Mouse (Mus musculus) forebrain, embryonic 12.5 days (tissue): ENCODE results near the gene Fermt3. TPM values are rescaled to one million over a fixed set of nuclear protein-coding genes. Genes with fewer than 3 reads are reported as not detected.
A peak's percentile ranks its signal among the peaks of the same experiment; 100 is the strongest.

Source experiments
- ATAC-seq: fragments of 200-750 bp; cut with Nextera tagmentation; 2 replicates; pipeline ENCODE4 v1.8.0; 2017; ENCODE audit warnings: moderate TSS enrichment; ENCODE audit not compliant: low FRiP score
- H3K27ac ChIP-seq: fragments of 300-500 bp; sonication (generic); 2 replicates; pipeline ENCODE4 v1.5.1; 2016; ENCODE audit warnings: mild to moderate bottlenecking
- H3K27me3 ChIP-seq: fragments of 300-500 bp; sonication (generic); 2 replicates; pipeline ENCODE4 v1.6.1; 2016; ENCODE audit warnings: mild to moderate bottlenecking
- H3K36me3 ChIP-seq: fragments of 300-500 bp; sonication (generic); replicated peaks from 2 replicates; pipeline ENCODE4 v1.6.1; 2016; ENCODE audit warnings: mild to moderate bottlenecking
- H3K4me1 ChIP-seq: fragments of 300-500 bp; sonication (generic); 2 replicates; pipeline ENCODE4 v1.6.1; 2016
- H3K4me2 ChIP-seq: fragments of 300-500 bp; sonication (generic); 2 replicates; pipeline ENCODE4 v1.6.1; 2016; ENCODE audit warnings: mild to moderate bottlenecking, moderate library complexity
- H3K4me3 ChIP-seq: fragments of 300-500 bp; sonication (generic); replicated peaks from 2 replicates; pipeline ENCODE4 v1.5.1; 2016; ENCODE audit warnings: mild to moderate bottlenecking
- H3K9ac ChIP-seq: fragments of 300-500 bp; sonication (generic); 2 replicates; pipeline ENCODE4 v1.6.1; 2016; ENCODE audit warnings: mild to moderate bottlenecking
- H3K9me3 ChIP-seq: fragments of 300-500 bp; sonication (generic); 2 replicates; pipeline ENCODE4 v1.6.1; 2016
- WGBS: fragments of 180-500 bp; shearing (Covaris S2); methylation state at CpG from one replicate; pipeline ENCODE4 v1.1.7; 2016; 5-methylcytosine and 5-hydroxymethylcytosine counted together
- polyA plus RNA-seq: library from polyadenylated mRNA; unstranded; fragments of >200 nt; fragmentation: Nextera tagmentation; extraction: Ambion mirVana; gene quantifications from 2 replicates; pipeline ENCODE4 v1.2.1, GENCODE M21; 2016

Gene Fermt3
- polyA plus RNA-seq, 1 experiment from 2014 or later, result 5.1 TPM

- H3K9ac ChIP-seq, result peak overlapping the region; percentile 96
- peaks cover 24% of the 10 kb centered on the region for H3K36me3 ChIP-seq
- WGBS, result 84% methylated on average over 10 of the region's 10 CpGs
- H3K4me2 ChIP-seq, result peak overlapping the region; percentile 96
- no peaks in the 10 kb centered on the region for H3K9me3 ChIP-seq
- H3K4me1 ChIP-seq, result peaks cover 32% of the 10 kb centered on the region
- peak overlapping the region; percentile 84 for H3K4me3 ChIP-seq
- no peaks in the 10 kb centered on the region for H3K27me3 ChIP-seq
- ATAC-seq, result no peak
- H3K27ac ChIP-seq, result no peak overlapping the region
These were observed 33.1 kb downstream of the Fermt3 start for GRCm38 (mm10) chr19:6985951-6986708.

DNA sequence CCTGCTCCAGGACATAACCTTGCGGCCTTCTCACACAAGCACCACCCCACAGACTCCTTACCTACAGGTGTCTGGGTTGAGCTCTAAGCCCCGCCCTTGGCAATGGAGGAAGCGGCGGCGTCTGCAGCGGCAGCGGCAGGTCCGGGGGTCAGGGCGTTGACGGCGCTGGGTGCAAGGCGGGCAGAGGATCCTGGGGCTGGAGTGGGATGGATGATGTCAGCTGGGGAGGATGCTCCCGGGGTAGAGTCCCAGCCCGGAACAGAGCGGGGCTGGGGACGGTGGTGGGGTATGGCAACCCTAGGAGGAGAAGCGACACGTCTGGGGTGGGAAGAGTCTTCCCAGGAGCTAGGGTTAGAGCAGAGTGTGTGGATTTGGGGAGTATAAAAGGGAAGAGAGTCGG, 34.0 kb downstream of the Fermt3 start:
- no peak overlapping the region for H3K4me3 ChIP-seq
- no peak overlapping the region for H3K4me2 ChIP-seq
- no peaks in the 10 kb centered on the region for H3K9me3 ChIP-seq
- peaks cover 37% of the 10 kb centered on the region for H3K4me1 ChIP-seq
- H3K27ac ChIP-seq, result no peak overlapping the region
- ATAC-seq, result no peak
- H3K27me3 ChIP-seq, result no peaks in the 10 kb centered on the region
- H3K9ac ChIP-seq, result no peak overlapping the region
- 89% methylated on average over 19 of the region's 19 CpGs for WGBS
- H3K36me3 ChIP-seq, result peaks cover 24% of the 10 kb centered on the region

- no peak for ATAC-seq
- no peak overlapping the region for H3K4me3 ChIP-seq
- no peaks in the 10 kb centered on the region for H3K27me3 ChIP-seq
- H3K9me3 ChIP-seq, result no peaks in the 10 kb centered on the region
- H3K4me1 ChIP-seq, result peaks cover 47% of the 10 kb centered on the region
- 22% methylated on average over 5 of the region's 5 CpGs for WGBS
- H3K36me3 ChIP-seq, result peaks cover 20% of the 10 kb centered on the region
- 0 out of 2 replicates have a peak overlapping the region, but pooled peaks have one; percentile 36 for H3K27ac ChIP-seq
- no peak overlapping the region for H3K9ac ChIP-seq
- no peak overlapping the region for H3K4me2 ChIP-seq
These were observed 35.6 kb downstream of the Fermt3 start for GRCm38 (mm10) chr19:6983621-6984020.

DNA sequence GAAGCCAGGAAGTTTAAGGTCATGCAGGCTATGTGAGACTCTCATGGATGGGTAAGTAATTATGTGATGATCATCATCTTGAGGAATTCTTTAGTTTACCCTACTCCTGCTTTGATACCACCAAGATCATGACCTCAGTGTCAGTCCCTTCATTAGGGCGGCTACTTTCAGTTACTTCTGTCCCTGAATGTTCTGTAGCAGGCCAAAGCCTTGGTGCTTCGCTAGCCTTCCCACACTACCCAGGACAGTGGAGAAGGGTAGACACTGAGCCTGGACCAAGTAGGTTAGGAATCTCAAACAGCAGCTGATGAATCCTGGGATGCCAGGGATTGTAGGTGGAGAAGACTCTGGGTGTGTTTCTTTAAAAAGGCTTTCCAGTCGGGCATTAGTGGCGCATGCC, 37.8 kb downstream of the Fermt3 start:
- Histone ChIP-seq H3K27ac (no peak overlapping the region), H3K9me3 (no peaks in the 10 kb centered on the region), H3K4me1 (peaks cover 52% of the 10 kb centered on the region), H3K4me3 (no peak overlapping the region), H3K4me2 (peak overlapping the region; percentile 64; the same call in 1 of the 2 replicates), H3K9ac (no peak overlapping the region), H3K27me3 (no peaks in the 10 kb centered on the region), H3K36me3 (peaks cover 40% of the 10 kb centered on the region)
- no peak for ATAC-seq
- 87% methylated on average over 4 of the region's 4 CpGs for whole genome bisulfite sequencing

DNA sequence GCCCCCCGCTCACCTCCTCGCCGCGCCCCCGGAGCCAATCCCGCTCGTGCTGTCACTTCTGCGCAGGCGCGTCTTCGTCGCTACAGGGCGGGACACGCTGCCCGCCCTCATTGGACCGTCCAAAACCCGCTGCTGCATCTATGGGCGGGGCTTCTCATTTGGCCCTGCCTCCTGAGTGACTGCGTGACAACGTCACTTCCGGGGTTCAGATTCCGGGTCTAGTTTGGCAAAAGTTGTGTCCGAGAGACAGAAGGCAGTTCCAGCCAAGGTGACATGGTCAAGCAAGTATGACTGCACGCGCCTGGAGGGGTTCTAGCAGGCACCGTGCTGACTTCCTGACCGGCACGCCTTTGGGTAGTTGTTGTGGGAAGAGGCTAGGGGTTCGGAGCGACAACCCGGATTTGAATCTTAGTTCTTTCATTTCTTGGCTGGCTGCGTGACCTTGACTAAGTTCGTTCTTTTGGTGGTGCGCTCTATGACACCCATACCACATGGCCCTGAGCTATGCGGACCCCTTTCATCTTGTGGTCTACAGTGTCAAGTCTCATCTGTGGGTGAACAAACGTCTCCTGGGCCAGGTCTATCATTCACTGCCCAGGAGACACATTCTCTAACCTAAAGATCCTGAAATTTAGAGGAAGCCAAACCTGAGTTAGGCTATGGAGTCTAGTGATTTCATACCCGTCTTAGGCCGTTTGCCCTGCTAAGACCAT, 38.7 kb downstream of the Fermt3 start, which contains the start of gene Fkbp2:
Gene Fkbp2 (minus strand): TSS at position 121 of the 713 bp plus-strand sequence.
- peaks cover 41% of the 10 kb centered on the region for H3K36me3 ChIP-seq
- H3K4me3 ChIP-seq, result peak within 1 kb of the TSS; percentile 60
- H3K27me3 ChIP-seq, result no peaks in the 10 kb centered on the region
- H3K4me2 ChIP-seq, result peak within 1 kb of the TSS; percentile 64
- 2% methylated on average over 38 of the region's 38 CpGs for WGBS
- H3K9me3 ChIP-seq, result no peaks in the 10 kb centered on the region
- H3K4me1 ChIP-seq, result peaks cover 53% of the 10 kb centered on the region
- peak; percentile 91 for ATAC-seq
- peak within 1 kb of the TSS; percentile 68 for H3K9ac ChIP-seq
- peak within 1 kb of the TSS; percentile 94 for H3K27ac ChIP-seq

DNA sequence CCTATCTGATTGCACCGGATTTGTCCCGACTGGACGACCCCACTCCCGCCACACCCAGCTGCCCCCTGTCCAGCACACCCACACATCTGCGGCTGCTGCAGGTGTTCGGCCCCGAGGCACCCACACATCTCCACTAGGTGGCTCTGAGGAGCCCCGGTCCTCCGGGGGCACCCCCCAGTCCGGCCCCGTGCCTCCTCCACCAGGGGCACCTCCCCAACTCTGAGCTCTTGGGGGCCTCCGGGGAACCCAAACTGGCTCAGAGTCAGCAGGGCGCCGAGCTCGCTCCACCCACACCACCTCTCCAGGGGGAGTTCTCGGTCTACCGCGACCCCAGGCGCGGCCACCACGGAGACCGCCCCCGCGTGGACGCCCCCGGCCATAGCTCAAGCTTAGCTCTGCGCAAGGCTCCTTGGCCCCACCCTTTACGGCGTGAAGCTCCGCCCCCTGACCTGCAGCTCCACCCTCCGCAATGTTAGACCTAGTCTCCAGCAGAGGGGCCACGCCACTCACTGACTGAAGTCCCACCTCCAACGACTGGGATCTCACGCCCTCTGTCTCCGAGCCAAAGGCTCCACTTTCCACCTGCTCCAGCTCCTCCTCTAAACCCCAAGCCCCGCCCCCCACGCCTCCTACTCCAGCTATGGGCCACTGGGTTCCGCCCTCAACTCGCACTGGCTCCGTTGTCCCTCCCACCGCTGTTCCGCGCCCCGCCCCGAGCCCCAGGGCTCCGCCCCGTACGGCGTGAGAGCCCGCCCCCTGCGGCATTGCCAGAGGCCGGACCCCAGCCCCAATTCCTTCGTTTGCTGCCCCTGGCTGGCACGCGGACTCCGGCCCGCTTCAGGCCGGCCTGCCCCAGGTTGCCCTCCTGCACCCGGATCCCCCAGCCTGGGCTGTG, 39.5 kb downstream of the Fermt3 start:
- H3K4me1 ChIP-seq, result peaks cover 53% of the 10 kb centered on the region
- under 1% methylated on average over 59 of the region's 59 CpGs for WGBS
- peaks cover 33% of the 10 kb centered on the region for H3K36me3 ChIP-seq
- H3K27me3 ChIP-seq, result no peaks in the 10 kb centered on the region
- no peaks in the 10 kb centered on the region for H3K9me3 ChIP-seq
- H3K4me3 ChIP-seq, result peak overlapping the region; percentile 60
- peak; percentile 90 for ATAC-seq
- peak overlapping the region; percentile 64 for H3K4me2 ChIP-seq
- H3K9ac ChIP-seq, result peak overlapping the region; percentile 68
- H3K27ac ChIP-seq, result peak overlapping the region; percentile 94

- 15% methylated on average over 11 of the region's 11 CpGs for WGBS
- Histone ChIP-seq H3K9ac (peak overlapping the region; percentile 59), H3K27ac (peak overlapping the region; percentile 94), H3K9me3 (no peaks in the 10 kb centered on the region), H3K4me2 (peak overlapping the region; percentile 64), H3K4me3 (peak overlapping the region; percentile 60), H3K36me3 (peaks cover 31% of the 10 kb centered on the region), H3K4me1 (peaks cover 53% of the 10 kb centered on the region), H3K27me3 (no peaks in the 10 kb centered on the region)
- ATAC-seq, result no peak
These were observed 40.2 kb downstream of the Fermt3 start for GRCm38 (mm10) chr19:6979001-6979479.

- ATAC-seq, result no peak
- Histone ChIP-seq H3K36me3 (peaks cover 31% of the 10 kb centered on the region), H3K9ac (peak overlapping the region; percentile 59; the same call in 1 of the 2 replicates), H3K27me3 (no peaks in the 10 kb centered on the region), H3K4me3 (peak overlapping the region; percentile 60), H3K4me2 (peak overlapping the region; percentile 64), H3K4me1 (peaks cover 54% of the 10 kb centered on the region), H3K27ac (peak overlapping the region; percentile 94), H3K9me3 (no peaks in the 10 kb centered on the region)
- 60% methylated on average over 3 of the region's 3 CpGs for WGBS
These were observed 40.7 kb downstream of the Fermt3 start for GRCm38 (mm10) chr19:6978639-6978974.

DNA sequence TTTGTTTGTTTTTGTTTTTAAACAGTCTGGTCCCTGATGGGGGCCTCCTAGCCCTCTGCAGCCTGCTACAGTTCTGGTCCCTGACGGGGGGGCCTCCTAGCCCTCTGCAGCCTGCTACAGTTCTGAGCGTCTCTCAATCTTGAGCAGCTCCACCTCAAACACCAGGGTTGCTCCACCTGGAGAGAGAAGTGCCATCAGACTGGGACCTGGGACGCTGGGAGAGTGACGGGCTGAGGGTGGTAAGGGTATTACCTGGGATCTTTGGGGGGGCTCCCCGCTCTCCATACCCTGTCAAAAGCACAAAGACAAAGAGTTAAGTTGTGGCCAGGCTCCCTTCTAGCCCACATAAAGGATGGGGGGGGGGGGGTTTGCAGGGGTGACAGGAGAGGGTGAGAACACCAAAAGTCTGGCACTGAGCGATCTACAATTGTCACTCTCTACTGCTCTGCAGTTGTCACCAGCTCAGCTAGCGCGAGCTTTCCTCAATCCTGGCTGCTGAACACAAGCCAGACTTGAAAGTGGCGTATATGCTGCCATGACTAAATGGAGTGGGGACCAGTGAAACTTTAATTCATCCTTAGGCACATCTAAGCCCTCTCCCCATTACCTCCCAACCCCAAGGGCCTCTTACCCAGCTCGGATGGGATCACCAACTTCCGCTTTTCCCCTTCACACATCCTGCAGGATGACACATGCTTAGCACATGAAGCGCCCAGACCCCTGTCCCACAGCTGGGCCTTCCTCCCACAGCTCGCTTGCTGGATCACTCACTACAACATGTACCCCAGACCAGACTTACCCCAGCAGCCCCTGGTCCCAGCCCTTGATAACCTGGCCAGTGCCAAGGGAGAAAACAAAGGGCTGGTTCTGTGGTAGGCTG, 41.3 kb downstream of the Fermt3 start:
- Histone ChIP-seq H3K4me3 (peak overlapping the region; percentile 60), H3K27ac (peak overlapping the region; percentile 94), H3K9ac (peak overlapping the region; percentile 30; the same call in 1 of the 2 replicates), H3K36me3 (peaks cover 31% of the 10 kb centered on the region), H3K4me1 (peaks cover 53% of the 10 kb centered on the region), H3K4me2 (peak overlapping the region; percentile 64), H3K9me3 (no peaks in the 10 kb centered on the region), H3K27me3 (no peaks in the 10 kb centered on the region)
- ATAC-seq, result no peak
- 84% methylated on average over 13 of the region's 13 CpGs for WGBS

- Histone ChIP-seq H3K27me3 (peaks cover 13% of the 10 kb centered on the region; the same call in 1 of the 2 replicates), H3K9ac (peak within 1 kb of the TSS; percentile 90), H3K36me3 (peaks cover 22% of the 10 kb centered on the region), H3K4me3 (peak within 1 kb of the TSS; percentile 84), H3K9me3 (no peaks in the 10 kb centered on the region), H3K4me2 (peak within 1 kb of the TSS; percentile 93), H3K27ac (peak within 1 kb of the TSS; percentile 93), H3K4me1 (peaks cover 52% of the 10 kb centered on the region)
- WGBS, result under 1% methylated on average over 16 of the region's 16 CpGs
- no peak for ATAC-seq
These were observed 43.4 kb downstream of the Fermt3 start, which contains the start of gene Plcb3 for GRCm38 (mm10) chr19:6975537-6976521. TSS of gene Plcb3 (minus strand) at chr19:6976470.
